Mouse (Mus musculus) olfactory bulb, adult 2 months (tissue): ENCODE data around the gene Tpbpa. TPM values are rescaled to one million over a fixed set of nuclear protein-coding genes. Genes with fewer than 3 reads are reported as not detected.

ENCODE experiments used
- H3K27ac ChIP-seq: fragments of 200-500 bp; 2 replicates; pipeline ENCODE4 v1.5.1; 2012; ENCODE audit warnings: low read depth, low read length; ENCODE audit not compliant: insufficient read depth
- H3K4me1 ChIP-seq: fragments of 200-500 bp; 2 replicates; pipeline ENCODE4 v1.6.1; 2012; ENCODE audit warnings: low read length; ENCODE audit not compliant: control insufficient read depth, insufficient read depth
- H3K4me3 ChIP-seq: fragments of 200-500 bp; 2 replicates; pipeline ENCODE4 v1.5.1; 2012; ENCODE audit warnings: mild to moderate bottlenecking, low read depth, low read length, moderate library complexity; ENCODE audit not compliant: insufficient read depth
- CTCF ChIP-seq: fragments of 200-500 bp; IDR thresholded peaks from 2 replicates; pipeline ENCODE4 v1.5.1; 2012; ENCODE audit warnings: low read depth, mild to moderate bottlenecking, low read length, moderate library complexity; ENCODE audit not compliant: insufficient read depth
- POLR2A ChIP-seq: fragments of 200-500 bp; IDR thresholded peaks from 2 replicates; pipeline ENCODE4 v1.6.1; 2012; ENCODE audit warnings: mild to moderate bottlenecking, low read depth, low read length, moderate library complexity; ENCODE audit not compliant: insufficient read depth
- WGBS: fragments of 180-500 bp; shearing (Covaris S2); methylation state at CpG from one replicate; pipeline ENCODE4 v1.1.7; 2018; 5-methylcytosine and 5-hydroxymethylcytosine counted together
- polyA plus RNA-seq: library from polyadenylated mRNA; stranded (reverse); fragments of >200 nt; gene quantifications from 2 replicates; pipeline ENCODE4 v1.2.4, GENCODE M21; 2012; ENCODE audit warnings: low replicate concordance; ENCODE audit not compliant: missing spikeins, insufficient read depth, insufficient read length

The Tpbpa gene
- polyA plus RNA-seq, 1 experiment = not detected

DNA sequence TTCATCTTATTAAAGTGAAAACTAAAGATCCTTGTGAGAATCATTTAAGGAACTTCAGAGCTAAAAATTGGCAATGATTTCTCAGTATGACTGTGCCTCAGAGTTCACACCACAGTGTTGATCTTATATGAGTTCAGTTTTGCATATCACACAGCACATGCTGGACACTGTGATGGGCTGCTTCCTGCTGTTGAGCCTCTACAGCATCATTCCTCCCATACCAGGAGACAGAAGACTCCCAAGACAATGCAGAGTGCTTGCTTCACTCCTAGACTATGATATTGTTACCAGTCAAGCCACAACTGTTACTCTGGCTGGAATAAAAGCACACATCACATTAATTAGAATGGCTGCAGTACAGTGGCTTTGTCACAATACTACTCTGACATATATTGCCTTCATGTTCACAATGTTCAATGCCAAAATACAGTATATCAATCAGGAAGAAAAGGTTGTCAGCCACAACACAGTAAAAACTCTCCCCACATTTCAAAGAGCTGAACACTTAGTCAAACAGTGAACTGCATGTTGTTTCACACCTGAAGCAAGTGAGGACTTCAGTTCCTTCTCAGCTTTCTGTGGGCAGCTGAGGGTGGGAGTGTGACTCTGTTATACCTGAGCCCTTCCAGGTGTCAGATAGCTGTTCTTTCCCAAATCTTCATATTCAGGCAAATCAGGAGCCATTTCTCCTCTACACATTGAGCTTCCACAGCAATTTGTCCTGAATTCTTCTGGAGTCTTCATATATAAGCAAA lies 46.2 kb downstream of the Tpbpa start:
- Histone ChIP-seq H3K4me1 (no peaks in the 10 kb centered on the region), H3K27ac (no peak overlapping the region), H3K4me3 (no peak overlapping the region)
- no peak for TF ChIP-seq CTCF
- no peak for TF ChIP-seq POLR2A

DNA sequence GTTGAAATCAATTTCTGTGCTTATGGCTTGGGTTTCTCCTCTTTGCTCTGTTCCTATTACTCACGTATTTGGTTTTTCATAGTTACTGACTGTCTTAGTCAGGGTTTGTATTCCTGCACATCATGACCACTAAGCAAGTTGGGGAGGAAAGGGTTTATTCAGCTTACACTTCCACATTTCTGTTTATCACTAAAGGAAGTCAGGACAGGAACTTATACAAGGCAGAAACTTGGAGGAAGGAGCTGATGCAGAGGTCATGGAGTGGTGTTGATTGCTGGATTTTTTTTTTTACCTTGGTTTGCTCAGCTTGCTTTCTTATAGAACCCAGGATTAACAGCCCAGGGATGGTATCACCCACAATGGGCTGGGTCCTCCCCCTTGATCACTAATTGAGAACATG lies 49.5 kb downstream of the Tpbpa start:
- no peak for TF ChIP-seq CTCF
- TF ChIP-seq POLR2A = no peak
- Histone ChIP-seq H3K4me1 (no peaks in the 10 kb centered on the region), H3K4me3 (no peak overlapping the region), H3K27ac (no peak overlapping the region)
- WGBS = 92% methylated on average over 1 of the region's 1 CpGs

Other genes with a start within 250 kb of the Tpbpa start
- not detected in 2 replicates for gene BC051665, start 155.6 kb downstream of the Tpbpa start, polyA plus RNA-seq
- gene Ctsll3, start 139.1 kb downstream of the Tpbpa start, polyA plus RNA-seq = not detected in 2 replicates
- not detected in 2 replicates for gene 4930486L24Rik, start 77.5 kb downstream of the Tpbpa start, polyA plus RNA-seq
- not detected in 2 replicates for gene Gm49392, start 45.1 kb downstream of the Tpbpa start, polyA plus RNA-seq
- gene Ctla2b, start 44.5 kb downstream of the Tpbpa start, polyA plus RNA-seq = not detected in 2 replicates
- not detected in 2 replicates for gene Tpbpb, start 37.1 kb downstream of the Tpbpa start, polyA plus RNA-seq
- gene Gm49393, start 6.4 kb downstream of the Tpbpa start, polyA plus RNA-seq = not detected in 2 replicates
- not detected in 2 replicates for gene Gm49391, start 5.4 kb downstream of the Tpbpa start, polyA plus RNA-seq
- gene Ctla2a, start 5.4 kb downstream of the Tpbpa start, polyA plus RNA-seq = not detected in 2 replicates
- not detected in 2 replicates for gene Ctsj, start 64.0 kb upstream of the Tpbpa start, polyA plus RNA-seq
- gene Ctsq, start 98.6 kb upstream of the Tpbpa start, polyA plus RNA-seq = not detected in 2 replicates
- gene Ctsr, start 222.3 kb upstream of the Tpbpa start, polyA plus RNA-seq = not detected in 2 replicates